Mouse (Mus musculus): Measurements from ENCODE around the gene Rps16. TPM values are rescaled to one million over a fixed set of nuclear protein-coding genes. Genes with fewer than 3 reads are reported as not detected.

Rps16 gene
- polyA plus RNA-seq, 1 experiment from 2014 or later: 844 TPM

DNA sequence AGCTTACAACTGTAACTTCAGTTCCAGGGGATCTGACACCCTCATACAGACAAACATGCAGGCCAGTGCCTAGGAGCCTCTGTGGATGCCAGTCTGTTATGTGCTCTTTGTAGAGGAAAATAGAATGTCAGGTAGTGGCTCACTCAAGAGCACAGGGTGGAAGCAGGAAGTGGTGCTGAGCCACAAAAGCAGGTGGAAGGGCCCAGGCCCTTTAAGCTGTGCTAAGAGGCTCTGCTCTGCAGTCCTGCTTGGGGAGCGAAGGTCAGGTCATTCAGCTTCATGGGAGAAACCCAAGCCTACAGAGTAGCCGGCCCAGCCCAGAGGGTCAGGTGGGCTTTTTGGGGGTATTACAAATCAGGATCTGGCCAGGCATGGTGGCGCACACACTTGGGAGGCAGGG lies 4.8 kb downstream of the Rps16 start:
- 93% methylated on average over 3 of the region's 3 CpGs for WGBS
- H3K4me3 ChIP-seq: no peak overlapping the region
- no peak for DNase-seq (ENCODE audit: low spot score)
- no peak overlapping the region for H3K27ac ChIP-seq
- no peaks in the 10 kb centered on the region for H3K9me3 ChIP-seq
- peaks cover 57% of the 10 kb centered on the region for H3K36me3 ChIP-seq
- H3K27me3 ChIP-seq (ENCODE audit: insufficient read depth, poor library complexity, severe bottlenecking): no peaks in the 10 kb centered on the region
- peaks cover 47% of the 10 kb centered on the region for H3K4me1 ChIP-seq

DNA sequence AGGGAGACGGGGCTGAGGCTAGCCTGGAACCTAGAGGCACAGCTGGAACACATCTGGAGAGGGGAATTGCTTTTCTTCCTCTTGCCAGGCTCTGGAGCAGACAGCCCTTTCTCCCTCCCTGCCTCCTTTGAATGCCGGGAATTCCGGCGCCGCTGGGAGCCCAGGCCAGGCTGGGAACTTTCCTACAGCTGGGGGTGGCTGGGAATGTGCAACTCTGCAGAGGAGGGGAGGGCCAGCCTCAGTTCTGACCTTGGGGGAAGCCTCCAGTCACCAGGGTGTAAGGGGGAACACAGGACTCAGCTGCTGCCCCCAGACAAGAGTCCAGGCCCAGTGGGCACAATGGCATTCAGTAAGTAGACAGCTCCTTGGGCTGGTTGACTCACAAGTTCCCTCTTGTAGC lies 6.5 kb downstream of the Rps16 start:
- peak overlapping the region; percentile 88 for H3K27ac ChIP-seq
- H3K27me3 ChIP-seq (ENCODE audit: insufficient read depth, poor library complexity, severe bottlenecking): no peaks in the 10 kb centered on the region
- H3K4me3 ChIP-seq: peak overlapping the region; percentile 34
- DNase-seq (ENCODE audit: low spot score): peak; percentile 91
- WGBS: 0% methylated on average over 5 of the region's 5 CpGs
- peaks cover 43% of the 10 kb centered on the region for H3K4me1 ChIP-seq
- peaks cover 68% of the 10 kb centered on the region for H3K36me3 ChIP-seq
- no peaks in the 10 kb centered on the region for H3K9me3 ChIP-seq

DNA sequence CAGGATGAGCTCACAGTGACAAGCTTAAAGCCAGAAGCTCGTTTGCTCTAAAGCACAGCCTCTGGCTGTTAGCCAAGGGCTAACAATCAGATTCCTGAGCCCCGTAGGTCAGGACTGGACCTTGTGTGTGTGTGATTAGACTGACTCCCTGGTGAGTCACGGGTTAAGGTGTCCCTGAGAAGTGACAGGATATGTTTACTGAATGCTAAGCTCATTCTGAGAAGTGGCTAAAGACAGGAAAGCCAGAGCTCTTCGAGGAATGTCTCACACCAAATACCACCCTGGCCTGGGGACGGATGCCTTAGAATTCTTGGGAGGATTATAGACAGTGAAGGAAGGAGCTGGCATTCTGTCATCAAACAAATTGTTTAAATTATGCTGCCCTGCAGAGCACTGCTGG lies 7.5 kb downstream of the Rps16 start:
- Histone ChIP-seq H3K27ac (peak overlapping the region; percentile 88), H3K4me1 (peaks cover 50% of the 10 kb centered on the region), H3K9me3 (no peaks in the 10 kb centered on the region), H3K4me3 (peak overlapping the region; percentile 34), H3K27me3 (ENCODE audit: insufficient read depth, poor library complexity, severe bottlenecking) (no peaks in the 10 kb centered on the region), H3K36me3 (peaks cover 68% of the 10 kb centered on the region)
- DNase-seq (ENCODE audit: low spot score): no peak
- WGBS: 2% methylated on average over 5 of the region's 5 CpGs

DNA sequence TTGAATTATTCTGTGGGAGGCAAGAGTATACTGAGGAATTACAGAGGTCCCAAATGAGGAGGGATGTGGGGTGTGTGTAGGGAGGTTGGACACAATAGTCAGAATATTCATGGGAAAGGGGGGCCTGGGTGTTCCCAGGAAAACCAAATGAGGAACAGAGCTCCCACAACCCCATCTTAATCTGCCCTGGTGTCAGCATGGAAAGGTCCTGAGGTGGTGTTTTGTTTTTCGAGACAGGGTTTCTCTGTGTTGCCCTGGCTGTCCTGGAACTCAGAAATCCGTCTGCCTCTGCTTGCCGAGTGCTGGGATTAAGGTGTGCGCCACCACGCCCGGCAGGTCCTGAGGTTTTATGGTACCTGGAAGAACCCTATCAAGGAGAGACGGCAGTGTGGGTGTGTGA lies 8.0 kb downstream of the Rps16 start:
- Histone ChIP-seq H3K4me1 (peaks cover 50% of the 10 kb centered on the region), H3K36me3 (peaks cover 68% of the 10 kb centered on the region), H3K27ac (peak overlapping the region; percentile 88), H3K9me3 (no peaks in the 10 kb centered on the region), H3K4me3 (peak overlapping the region; percentile 34; the same call in 1 of the 2 replicates), H3K27me3 (ENCODE audit: insufficient read depth, poor library complexity, severe bottlenecking) (no peaks in the 10 kb centered on the region)
- WGBS: 51% methylated on average over 7 of the region's 7 CpGs
- no peak for DNase-seq (ENCODE audit: low spot score)

DNA sequence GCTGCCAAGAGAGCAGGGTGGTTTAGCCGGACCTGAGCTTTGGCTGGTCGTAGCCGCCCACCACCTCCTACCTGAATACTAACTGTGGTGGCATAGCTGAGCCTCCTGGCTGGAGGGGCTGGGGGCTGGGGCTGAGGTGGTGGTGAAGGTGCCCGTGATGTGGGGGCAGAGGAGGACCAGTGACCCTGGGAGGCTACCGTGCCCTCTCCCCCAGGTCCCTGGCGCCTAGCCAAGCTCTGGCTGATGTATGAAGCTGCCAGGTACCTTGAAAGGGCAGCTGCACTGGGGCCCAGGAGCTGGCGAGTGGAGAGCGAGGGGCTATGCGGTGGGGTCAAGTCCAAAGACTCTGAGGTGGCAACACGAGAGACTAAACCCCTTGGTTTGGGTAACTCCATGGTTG lies 9.4 kb downstream of the Rps16 start:
- DNase-seq (ENCODE audit: low spot score): no peak
- Histone ChIP-seq H3K4me1 (peaks cover 50% of the 10 kb centered on the region), H3K27me3 (ENCODE audit: insufficient read depth, poor library complexity, severe bottlenecking) (no peaks in the 10 kb centered on the region), H3K9me3 (no peaks in the 10 kb centered on the region), H3K36me3 (peaks cover 69% of the 10 kb centered on the region), H3K27ac (no peak overlapping the region), H3K4me3 (no peak overlapping the region)
- 86% methylated on average over 10 of the region's 10 CpGs for WGBS

DNA sequence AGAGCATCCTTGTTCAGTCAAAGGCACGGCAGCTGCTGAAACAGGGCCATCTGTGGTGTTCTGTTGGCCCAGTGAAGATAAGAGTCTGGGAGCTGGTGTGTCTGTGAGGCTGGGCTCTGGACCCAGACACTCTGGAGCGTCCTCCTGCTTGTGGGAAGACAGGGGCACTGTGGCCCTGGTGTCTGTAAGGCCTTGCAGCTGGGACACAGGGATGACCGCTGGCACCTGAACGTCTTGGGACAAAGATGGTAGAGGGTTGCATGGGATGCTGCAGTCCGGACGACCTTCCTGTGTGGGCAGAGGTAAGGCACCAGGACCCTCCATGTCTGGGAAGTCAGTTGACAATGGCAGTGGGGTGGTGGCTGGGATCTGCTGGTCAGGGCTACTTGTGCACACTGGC lies 9.8 kb downstream of the Rps16 start:
- H3K4me1 ChIP-seq: peaks cover 50% of the 10 kb centered on the region

DNA sequence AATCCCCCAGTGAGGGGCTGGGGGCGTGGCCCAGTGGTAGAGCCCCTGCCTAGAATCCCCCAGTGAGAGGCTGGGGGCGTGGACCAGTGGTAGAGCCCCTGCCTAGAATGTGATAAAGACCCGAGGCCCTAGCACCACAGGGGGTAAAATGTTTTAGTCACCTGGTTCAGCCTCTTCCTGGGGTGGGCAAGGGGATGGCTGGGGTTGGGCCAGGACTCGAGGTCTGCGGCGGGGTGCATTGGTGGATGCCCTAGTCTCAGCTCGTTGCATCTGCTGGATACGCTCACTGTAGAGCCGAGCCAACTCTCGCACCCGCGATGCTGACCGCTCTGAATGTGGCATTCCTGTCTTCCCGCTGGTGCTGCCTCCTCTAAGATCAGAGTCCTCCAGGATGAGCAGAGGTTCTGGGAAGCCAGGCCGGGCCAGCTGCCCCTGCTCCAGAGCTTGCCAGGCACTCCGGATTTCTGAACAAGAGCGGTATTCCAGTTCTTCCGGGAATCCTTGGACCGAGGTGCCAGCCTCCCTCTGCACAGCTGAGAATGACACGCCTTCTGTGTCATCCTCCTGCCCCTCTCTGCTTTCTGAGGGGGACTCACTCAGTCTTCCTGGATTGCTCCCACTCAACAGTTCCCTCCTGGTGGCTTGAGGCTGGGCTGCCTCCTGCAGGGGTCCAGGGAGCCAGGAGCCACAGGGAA lies 11.3 kb downstream of the Rps16 start:
- Histone ChIP-seq H3K4me3 (no peak overlapping the region), H3K27ac (0 out of 2 replicates have a peak overlapping the region, but pooled peaks have one; percentile 8), H3K27me3 (ENCODE audit: insufficient read depth, poor library complexity, severe bottlenecking) (no peaks in the 10 kb centered on the region), H3K9me3 (no peaks in the 10 kb centered on the region), H3K36me3 (peaks cover 83% of the 10 kb centered on the region), H3K4me1 (peaks cover 43% of the 10 kb centered on the region)
- no peak for DNase-seq (ENCODE audit: low spot score)
- WGBS: 91% methylated on average over 20 of the region's 20 CpGs

More for the DNA sequence above, 9.8 kb downstream of the Rps16 start:
- 87% methylated on average over 6 of the region's 6 CpGs for WGBS
- DNase-seq (ENCODE audit: low spot score): no peak
- 0 out of 2 replicates have a peak overlapping the region, but pooled peaks have one; percentile 2 for H3K27ac ChIP-seq
- no peaks in the 10 kb centered on the region for H3K27me3 ChIP-seq (ENCODE audit: insufficient read depth, poor library complexity, severe bottlenecking)
- no peaks in the 10 kb centered on the region for H3K9me3 ChIP-seq
- peaks cover 70% of the 10 kb centered on the region for H3K36me3 ChIP-seq
- H3K4me3 ChIP-seq: no peak overlapping the region

DNA sequence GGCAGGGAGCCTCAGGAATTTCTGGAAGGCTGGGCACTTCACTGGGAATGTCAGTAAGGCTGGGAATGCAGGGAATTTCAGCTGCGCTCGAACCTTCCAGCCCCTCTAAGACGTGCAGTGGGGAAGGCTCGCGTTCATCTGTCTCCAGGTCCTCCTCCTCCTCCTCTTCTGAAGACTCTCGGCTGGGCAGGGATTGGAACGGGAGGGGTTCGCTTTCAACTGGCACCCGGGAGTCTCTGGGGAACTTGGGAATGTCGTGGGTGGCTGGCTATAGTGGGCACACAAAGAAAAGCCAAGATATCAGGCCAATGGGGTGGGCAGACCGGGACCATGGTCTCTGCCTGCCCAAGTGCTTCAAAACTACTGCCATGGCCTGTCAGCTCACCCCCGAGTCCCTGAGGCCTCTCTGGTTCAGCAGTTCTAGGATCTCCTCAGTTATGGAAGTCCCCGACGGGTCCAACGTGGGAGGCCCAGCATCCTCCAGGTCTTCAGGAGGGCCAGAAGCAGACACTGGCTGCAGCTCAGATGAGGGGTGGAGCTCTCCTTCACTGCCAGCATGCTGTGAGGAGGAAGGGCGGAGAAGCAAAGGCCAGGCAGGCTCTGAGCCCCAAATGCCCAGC lies 12.1 kb downstream of the Rps16 start:
- DNase-seq (ENCODE audit: low spot score): no peak
- H3K36me3 ChIP-seq: peaks cover 91% of the 10 kb centered on the region
- no peaks in the 10 kb centered on the region for H3K9me3 ChIP-seq
- H3K4me1 ChIP-seq: peaks cover 36% of the 10 kb centered on the region
- 56% methylated on average over 16 of the region's 16 CpGs for WGBS
- no peak overlapping the region for H3K4me3 ChIP-seq
- 0 out of 2 replicates have a peak overlapping the region, but pooled peaks have one; percentile 8 for H3K27ac ChIP-seq
- H3K27me3 ChIP-seq (ENCODE audit: insufficient read depth, poor library complexity, severe bottlenecking): no peaks in the 10 kb centered on the region

DNA sequence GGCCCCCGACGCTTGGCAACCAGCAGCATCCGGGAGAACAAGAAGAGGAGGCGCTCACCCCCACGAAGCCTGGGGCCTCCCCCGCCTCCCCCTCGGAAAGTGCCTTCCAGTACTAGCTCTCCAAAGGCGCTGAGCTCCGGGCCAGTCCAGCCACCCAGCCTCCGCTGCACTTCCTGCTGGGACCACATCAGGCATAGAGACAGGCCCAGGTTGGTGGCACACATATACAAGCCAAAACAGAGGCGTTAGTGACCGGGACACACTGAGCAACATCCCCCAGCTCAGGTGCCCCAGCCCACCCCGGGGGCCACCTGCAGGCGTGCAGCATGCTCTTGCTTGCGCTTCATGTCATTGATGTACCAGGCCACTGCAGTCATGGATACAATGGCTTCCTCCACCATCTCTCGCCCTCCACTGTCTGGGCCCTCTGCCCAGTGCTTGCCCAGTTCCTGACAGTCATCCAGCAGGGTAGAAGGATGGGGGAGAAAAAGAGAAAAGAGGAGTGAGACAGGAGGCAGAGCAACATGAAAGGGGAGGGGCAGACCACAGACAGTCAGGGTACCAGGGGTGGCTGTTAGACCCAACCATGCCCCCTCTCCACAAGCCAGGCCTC lies 17.3 kb downstream of the Rps16 start:
- WGBS: 90% methylated on average over 16 of the region's 16 CpGs
- H3K4me3 ChIP-seq: no peak overlapping the region
- H3K4me1 ChIP-seq: peaks cover 31% of the 10 kb centered on the region
- H3K9me3 ChIP-seq: no peaks in the 10 kb centered on the region
- DNase-seq (ENCODE audit: low spot score): no peak
- H3K36me3 ChIP-seq: peaks cover 75% of the 10 kb centered on the region
- H3K27me3 ChIP-seq (ENCODE audit: insufficient read depth, poor library complexity, severe bottlenecking): no peaks in the 10 kb centered on the region
- H3K27ac ChIP-seq: no peak overlapping the region

DNA sequence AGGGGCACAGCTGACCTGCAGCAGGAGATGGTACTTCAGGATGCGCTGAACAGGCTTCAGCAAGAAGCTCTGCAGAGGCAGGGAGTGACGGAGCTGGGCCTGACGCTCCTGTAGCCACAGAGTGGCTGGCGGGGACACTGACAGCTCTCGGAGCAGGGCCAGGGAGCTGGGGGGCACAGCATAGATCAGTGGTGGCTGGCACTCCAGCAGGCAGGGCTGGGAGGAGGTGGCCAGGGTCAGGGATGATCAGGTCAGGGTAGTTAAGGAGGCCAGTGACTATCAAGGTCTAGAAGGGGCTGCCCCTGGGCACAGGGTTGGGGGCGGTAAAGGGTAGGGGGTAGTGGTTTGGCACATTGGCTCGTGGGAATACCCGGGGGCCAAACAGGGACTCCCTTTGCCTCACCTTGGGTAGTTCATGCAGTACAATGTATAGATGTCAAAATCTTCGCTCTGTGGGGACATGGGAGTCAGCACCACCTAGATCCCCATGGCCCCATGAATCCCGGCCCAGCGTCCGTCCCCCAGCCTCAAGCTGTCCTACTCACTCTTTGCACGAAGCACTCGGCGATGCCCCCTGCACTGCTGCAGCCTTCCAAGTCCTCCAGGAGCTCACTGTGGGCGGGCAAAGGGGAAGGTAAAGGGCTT lies 17.9 kb downstream of the Rps16 start:
- no peaks in the 10 kb centered on the region for H3K9me3 ChIP-seq
- no peak for DNase-seq (ENCODE audit: low spot score)
- peaks cover 29% of the 10 kb centered on the region for H3K4me1 ChIP-seq
- 0 out of 2 replicates have a peak overlapping the region, but pooled peaks have one; percentile 1 for H3K4me3 ChIP-seq
- H3K27me3 ChIP-seq (ENCODE audit: insufficient read depth, poor library complexity, severe bottlenecking): no peaks in the 10 kb centered on the region
- H3K27ac ChIP-seq: no peak overlapping the region
- WGBS: 90% methylated on average over 16 of the region's 16 CpGs
- peaks cover 70% of the 10 kb centered on the region for H3K36me3 ChIP-seq

DNA sequence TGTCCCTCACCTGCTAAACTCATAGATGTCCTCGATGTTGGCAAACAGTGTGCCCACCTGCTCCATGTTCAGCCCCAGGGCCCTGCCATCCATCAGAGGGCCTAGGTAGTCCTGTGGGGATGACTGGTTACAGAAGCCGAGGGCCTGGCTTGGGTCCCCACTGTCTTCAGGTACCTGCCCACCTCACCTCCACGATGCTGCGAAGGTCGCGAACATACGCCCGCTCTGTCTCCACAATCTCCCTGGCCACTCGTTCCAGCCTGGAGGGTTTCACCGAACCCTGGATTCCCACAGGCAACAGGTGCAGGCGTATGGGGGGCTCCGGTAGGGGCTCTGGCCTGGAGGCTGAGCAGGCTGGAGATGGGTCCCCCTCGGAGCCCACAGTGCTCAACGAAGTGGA lies 19.6 kb downstream of the Rps16 start:
- WGBS: 90% methylated on average over 14 of the region's 14 CpGs
- H3K36me3 ChIP-seq: peaks cover 53% of the 10 kb centered on the region

DNA sequence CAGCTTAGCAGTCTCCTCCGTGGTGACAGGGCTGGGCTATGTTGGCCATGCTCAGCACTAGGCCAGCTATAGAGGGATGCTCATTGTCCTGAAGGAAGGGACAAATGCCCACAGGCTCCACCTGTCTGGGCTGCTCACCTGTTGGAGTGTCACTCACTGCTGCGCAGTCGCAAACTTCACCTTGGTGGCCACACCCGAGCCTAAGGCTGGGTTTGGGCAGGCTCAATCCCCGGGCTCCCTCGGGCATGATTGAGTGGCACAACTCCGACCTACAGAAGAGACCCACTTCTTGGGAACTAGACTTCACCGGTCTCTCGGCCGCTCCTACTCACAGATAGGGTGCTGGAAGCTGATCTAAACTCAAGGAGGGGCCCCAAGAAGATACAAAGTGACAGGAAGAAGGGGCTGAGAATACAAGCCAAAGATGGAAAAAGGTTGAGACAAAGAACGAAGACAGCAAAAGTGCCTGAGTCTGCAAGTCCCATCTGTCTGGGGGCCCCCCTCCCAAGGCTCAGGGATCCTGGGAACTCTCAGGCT lies 20.6 kb downstream of the Rps16 start:
- H3K36me3 ChIP-seq: peaks cover 43% of the 10 kb centered on the region
- H3K27me3 ChIP-seq (ENCODE audit: insufficient read depth, poor library complexity, severe bottlenecking): no peaks in the 10 kb centered on the region
- no peaks in the 10 kb centered on the region for H3K9me3 ChIP-seq
- DNase-seq (ENCODE audit: low spot score): no peak
- peak overlapping the region; percentile 96 for H3K27ac ChIP-seq
- peaks cover 51% of the 10 kb centered on the region for H3K4me1 ChIP-seq
- H3K4me3 ChIP-seq: peak overlapping the region; percentile 87
- 9% methylated on average over 11 of the region's 11 CpGs for WGBS

More for the DNA sequence above, 19.6 kb downstream of the Rps16 start:
- peak overlapping the region; percentile 87 for H3K4me3 ChIP-seq
- DNase-seq (ENCODE audit: low spot score): no peak
- no peaks in the 10 kb centered on the region for H3K9me3 ChIP-seq
- peaks cover 41% of the 10 kb centered on the region for H3K4me1 ChIP-seq
- H3K27ac ChIP-seq: peak overlapping the region; percentile 26; the same call in 1 of the 2 replicates
- H3K27me3 ChIP-seq (ENCODE audit: insufficient read depth, poor library complexity, severe bottlenecking): no peaks in the 10 kb centered on the region
